Mouse (Mus musculus) testis, adult 2 months (tissue): ENCODE data around the gene Mllt1.

Experiments used
- CTCF ChIP-seq: fragments of 200-500 bp; IDR thresholded peaks from 2 replicates; pipeline ENCODE4 v1.5.1; 2012; ENCODE audit warnings: low read depth, mild to moderate bottlenecking, inconsistent platforms, low read length, moderate library complexity; ENCODE audit not compliant: control insufficient read depth, insufficient read depth, insufficient replicate concordance
- POLR2A ChIP-seq: fragments of 200-500 bp; IDR thresholded peaks from 2 replicates; pipeline ENCODE4 v1.6.1; 2012; ENCODE audit warnings: low read depth, mild to moderate bottlenecking, inconsistent platforms, low read length, moderate library complexity; ENCODE audit not compliant: control insufficient read depth

DNA sequence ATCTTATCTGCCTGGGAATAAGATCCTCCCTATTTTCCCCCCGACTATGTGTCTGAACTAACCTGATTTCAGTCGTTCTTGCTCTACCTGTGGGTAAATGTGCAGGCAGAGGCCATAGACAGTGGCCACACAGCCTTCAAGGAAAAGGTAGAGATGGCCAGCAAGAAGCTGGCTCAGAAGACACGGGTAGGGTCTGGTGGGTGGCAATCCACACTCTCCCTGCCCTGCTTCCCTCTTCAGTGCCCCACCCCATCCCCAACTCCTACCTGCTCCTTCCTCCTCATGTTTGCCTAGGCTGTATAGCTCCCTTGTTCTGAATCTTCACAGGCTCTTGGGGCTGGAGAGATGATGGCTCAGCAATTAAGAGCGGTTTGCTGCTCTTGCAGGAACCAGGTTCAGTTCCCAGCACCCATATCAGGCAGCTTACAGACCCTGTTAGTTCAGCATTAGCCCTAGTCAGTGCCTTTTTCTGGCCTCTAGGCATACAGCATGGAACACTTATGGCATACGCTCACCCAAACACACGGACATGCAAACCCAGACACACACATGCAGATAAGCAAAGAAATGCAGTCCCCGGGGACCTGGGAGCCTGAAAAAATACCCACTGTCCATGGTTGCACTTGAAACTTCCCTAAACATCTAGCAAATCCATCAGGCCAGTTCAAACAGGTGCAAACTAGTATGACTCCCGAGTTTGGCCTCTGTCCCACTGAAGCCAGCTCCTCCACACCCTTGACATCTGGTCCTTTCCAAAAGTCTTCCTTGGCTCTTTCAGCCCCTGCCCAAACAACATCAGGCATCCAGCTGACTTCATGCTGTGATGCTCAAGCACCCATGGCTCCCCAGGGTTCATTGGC, 41.5 kb upstream of the Mllt1 start:
- TF ChIP-seq POLR2A (no peak), CTCF (no peak)
